ENCODE assay signal across 25 mouse cellular contexts in genomic region chr11:120002041-120002440, GRCm38 (mm10). TPM values are rescaled to one million over a fixed set of nuclear protein-coding genes. Genes with fewer than 3 reads are reported as not detected.
DNase-seq lines count a peak whose midpoint lies in the region; ATAC-seq and TF ChIP-seq lines count a peak whose summit lies in the region.
"Had no signal": no experiment of that assay in that cellular context is flagged by ENCODE, and none has a peak within 500 bp of the region (broad histone marks: within the 10 kb centered on the region; RNA-seq: fewer than 3 reads in every experiment).

No protein-coding gene starts in this region.

- no peak overlapping the region for H3K4me2 ChIP-seq in hindbrain, embryonic 13.5 days
- H3K4me2 ChIP-seq in hindbrain, embryonic 14.5 days (replicated peaks), result no peak overlapping the region
- no peak overlapping the region for H3K4me2 ChIP-seq in embryonic facial prominence, embryonic 14.5 days (ENCODE audit: low read depth, low read length)
- H3K4me2 ChIP-seq in midbrain, postnatal 0 days (ENCODE audit: low read depth, low read length, poor library complexity, severe bottlenecking), result no peak overlapping the region
- H3K4me2 ChIP-seq: forebrain, embryonic 13.5 days; heart, embryonic 13.5 days; hindbrain, embryonic 12.5 days had no signal

- 77% methylated on average over 5 of the region's 5 CpGs for WGBS in hindbrain, embryonic 13.5 days
- 80% methylated on average over 5 of the region's 5 CpGs for WGBS in hindbrain, embryonic 14.5 days
- 58% methylated on average over 5 of the region's 5 CpGs for WGBS in embryonic facial prominence, embryonic 14.5 days
- WGBS in olfactory bulb, adult 2 months, result 57% methylated on average over 5 of the region's 5 CpGs
- 66% methylated on average over 5 of the region's 5 CpGs for WGBS in midbrain, postnatal 0 days

- H3K27me3 ChIP-seq in hindbrain, embryonic 13.5 days, result no peaks in the 10 kb centered on the region
- no peaks in the 10 kb centered on the region for H3K27me3 ChIP-seq in hindbrain, embryonic 14.5 days (ENCODE audit: control insufficient read depth, insufficient read depth, low read length)
- H3K27me3 ChIP-seq in embryonic facial prominence, embryonic 14.5 days (replicated peaks; ENCODE audit: control insufficient read depth, insufficient read depth, low read length), result no peaks in the 10 kb centered on the region
- no peaks in the 10 kb centered on the region for H3K27me3 ChIP-seq in midbrain, postnatal 0 days (ENCODE audit: insufficient read depth, low read length)
- H3K27me3 ChIP-seq: forebrain, embryonic 13.5 days; heart, embryonic 13.5 days; hindbrain, embryonic 12.5 days; Patski had no signal

- no peaks in the 10 kb centered on the region for H3K9me3 ChIP-seq in hindbrain, embryonic 13.5 days
- no peaks in the 10 kb centered on the region for H3K9me3 ChIP-seq in hindbrain, embryonic 14.5 days (ENCODE audit: control insufficient read depth, low read length)
- no peaks in the 10 kb centered on the region for H3K9me3 ChIP-seq in embryonic facial prominence, embryonic 14.5 days (ENCODE audit: control insufficient read depth, low read length)
- no peaks in the 10 kb centered on the region for H3K9me3 ChIP-seq in midbrain, postnatal 0 days (ENCODE audit: low read length)
- H3K9me3 ChIP-seq: forebrain, embryonic 13.5 days; G1E; heart, embryonic 13.5 days; hindbrain, embryonic 12.5 days had no signal

- no peak overlapping the region for H3K4me3 ChIP-seq in hindbrain, embryonic 13.5 days
- no peak overlapping the region for H3K4me3 ChIP-seq in hindbrain, embryonic 14.5 days (replicated peaks; ENCODE audit: low read length)
- H3K4me3 ChIP-seq in embryonic facial prominence, embryonic 14.5 days (ENCODE audit: low read depth, low read length), result no peak overlapping the region
- no peak overlapping the region for H3K4me3 ChIP-seq in olfactory bulb, adult 2 months (ENCODE audit: insufficient read depth, low read depth, low read length)
- no peak overlapping the region for H3K4me3 ChIP-seq in midbrain, postnatal 0 days (ENCODE audit: low read depth, low read length)
- H3K4me3 ChIP-seq: forebrain, embryonic 13.5 days; gastrocnemius, adult 2 months; heart, embryonic 13.5 days; hindbrain, embryonic 12.5 days had no signal

- H3K27ac ChIP-seq in hindbrain, embryonic 13.5 days, result no peak overlapping the region
- H3K27ac ChIP-seq in hindbrain, embryonic 14.5 days, result no peak overlapping the region
- H3K27ac ChIP-seq in embryonic facial prominence, embryonic 14.5 days (replicated peaks; ENCODE audit: low read depth, low read length), result no peak overlapping the region; the same call in 1 of the 2 replicates
- 0 out of 2 replicates have a peak overlapping the region, but pooled peaks have one; percentile 8 for H3K27ac ChIP-seq in olfactory bulb, adult 2 months (ENCODE audit: insufficient read depth, low read depth, low read length)
- H3K27ac ChIP-seq in midbrain, postnatal 0 days (ENCODE audit: low read depth, low read length), result no peak overlapping the region
- H3K27ac ChIP-seq: forebrain, embryonic 13.5 days; gastrocnemius, adult 2 months; heart, embryonic 13.5 days; hindbrain, embryonic 12.5 days had no signal

- H3K36me3 ChIP-seq in hindbrain, embryonic 13.5 days, result peaks cover 34% of the 10 kb centered on the region
- H3K36me3 ChIP-seq in hindbrain, embryonic 14.5 days (replicated peaks; ENCODE audit: control insufficient read depth, insufficient read depth), result peaks cover 14% of the 10 kb centered on the region; the same call in 1 of the 2 replicates
- H3K36me3 ChIP-seq in embryonic facial prominence, embryonic 14.5 days (ENCODE audit: control insufficient read depth, insufficient read depth, low read length), result peaks cover 15% of the 10 kb centered on the region
- peaks cover 31% of the 10 kb centered on the region for H3K36me3 ChIP-seq in midbrain, postnatal 0 days (ENCODE audit: insufficient read depth, low read length)
- H3K36me3 ChIP-seq: G1E had no signal

- no peak for TF ChIP-seq CTCF in olfactory bulb, adult 2 months (IDR thresholded peaks at IDR 0.05; ENCODE audit: insufficient read depth, low read depth, low read length)
- TF ChIP-seq CTCF in midbrain, postnatal 0 days (IDR thresholded peaks at IDR 0.05), result no peak

- peaks cover 7% of the 10 kb centered on the region for H3K4me1 ChIP-seq in hindbrain, embryonic 13.5 days (replicated peaks)
- no peaks in the 10 kb centered on the region for H3K4me1 ChIP-seq in hindbrain, embryonic 14.5 days (replicated peaks; ENCODE audit: control insufficient read depth, insufficient read depth, low read length)
- H3K4me1 ChIP-seq in embryonic facial prominence, embryonic 14.5 days (ENCODE audit: control insufficient read depth, insufficient read depth, low read length), result no peaks in the 10 kb centered on the region
- peaks cover 37% of the 10 kb centered on the region for H3K4me1 ChIP-seq in olfactory bulb, adult 2 months (ENCODE audit: control insufficient read depth, insufficient read depth, low read length)
- H3K4me1 ChIP-seq in midbrain, postnatal 0 days (ENCODE audit: insufficient read depth, low read length), result no peaks in the 10 kb centered on the region

- no peak for TF ChIP-seq POLR2A in olfactory bulb, adult 2 months (IDR thresholded peaks at IDR 0.05; ENCODE audit: insufficient read depth, low read depth, low read length)

- H3K9ac ChIP-seq in hindbrain, embryonic 13.5 days, result 0 out of 2 replicates have a peak overlapping the region, but pooled peaks have one; percentile 3
- H3K9ac ChIP-seq in hindbrain, embryonic 14.5 days, result no peak overlapping the region
- H3K9ac ChIP-seq in embryonic facial prominence, embryonic 14.5 days (ENCODE audit: low read depth, low read length), result peak overlapping the region; percentile 25; the same call in 1 of the 2 replicates
- H3K9ac ChIP-seq in midbrain, postnatal 0 days (replicated peaks; ENCODE audit: low read length, poor library complexity, severe bottlenecking), result no peak overlapping the region
- H3K9ac ChIP-seq: forebrain, embryonic 13.5 days; forebrain, postnatal 0 days; heart, embryonic 13.5 days; hindbrain, embryonic 12.5 days had no signal

- no peak for ATAC-seq in hindbrain, embryonic 13.5 days (ENCODE audit: low FRiP score)
- ATAC-seq in hindbrain, embryonic 14.5 days (ENCODE audit: low FRiP score), result no peak
- ATAC-seq in embryonic facial prominence, embryonic 14.5 days (ENCODE audit: low read depth), result no peak
- no peak for ATAC-seq in midbrain, postnatal 0 days (ENCODE audit: low FRiP score)
- ATAC-seq: activated CD4-positive, CD25-positive, alpha-beta regulatory T cell, adult 4 months; CD4-positive, CD25-positive, alpha-beta regulatory T cell, adult 4 months; forebrain, embryonic 13.5 days; forebrain, postnatal 0 days; intestine, embryonic 16.5 days; Patski had no signal

- peak; percentile 17 for DNase-seq in cerebellum, adult 11 months
- no peak for DNase-seq in cerebellum, postnatal 36 days
- no peak for DNase-seq in hindbrain, embryonic 14.5 days (ENCODE audit: low spot score)
- peak; percentile 40 for DNase-seq in embryonic facial prominence, embryonic 14.5 days (ENCODE audit: low spot score)
- DNase-seq in frontal cortex, postnatal 10 days (ENCODE audit: low spot score in 2 of 2), result no peak
- no peak for DNase-seq in midbrain, postnatal 0 days (ENCODE audit: low spot score)
- DNase-seq: adrenal gland, adult 2 months; adrenal gland, postnatal 25 days; B cell, adult 2 months; embryo, embryonic 11 days; forebrain, postnatal 0 days; gastrocnemius, adult 2 months; gastrocnemius, postnatal 25 days; heart, postnatal 4 days; kidney, adult 2 months had no signal

RNA-seq across cellular contexts. Expression of gene Aatk, which starts 44.9 kb away (rescaled TPM):
- polyA plus RNA-seq in hindbrain, embryonic 13.5 days (2015; fragmentation: Nextera tagmentation; extraction: Ambion mirVana), result 24.1 and 24.3 TPM in 2 replicates
- 45.3 and 49.1 TPM in 2 replicates for polyA plus RNA-seq in hindbrain, embryonic 14.5 days (2014; fragmentation: Nextera tagmentation; extraction: Ambion mirVana)
- 8.7 and 10.8 TPM in 2 replicates for polyA plus RNA-seq in embryonic facial prominence, embryonic 14.5 days (2014; fragmentation: Nextera tagmentation; extraction: Ambion mirVana)
- polyA plus RNA-seq in olfactory bulb, adult 2 months (2012; ENCODE audit: insufficient read depth, insufficient read length, low replicate concordance, missing spikeins), result not detected in 2 replicates
- total RNA-seq in midbrain, postnatal 0 days (2014; rRNA removed), result 170 and 178 TPM in 2 replicates
- polyA plus RNA-seq in midbrain, postnatal 0 days (2015; fragmentation: Nextera tagmentation; extraction: Ambion mirVana), result 44.9 and 46.9 TPM in 2 replicates
- polyA plus RNA-seq: activated CD4-positive, CD25-positive, alpha-beta regulatory T cell, adult 4 months; CD4-positive, CD25-positive, alpha-beta regulatory T cell, adult 4 months; G1E had no signal

RNA-seq across cellular contexts. Expression of gene Baiap2, which starts 59.5 kb away (rescaled TPM):
- 10.0 and 12.3 TPM in 2 replicates for polyA plus RNA-seq in hindbrain, embryonic 13.5 days (2015; fragmentation: Nextera tagmentation; extraction: Ambion mirVana)
- 13.7 and 14.4 TPM in 2 replicates for polyA plus RNA-seq in hindbrain, embryonic 14.5 days (2014; fragmentation: Nextera tagmentation; extraction: Ambion mirVana)
- 22.1 and 26.5 TPM in 2 replicates for polyA plus RNA-seq in embryonic facial prominence, embryonic 14.5 days (2014; fragmentation: Nextera tagmentation; extraction: Ambion mirVana)
- polyA plus RNA-seq in olfactory bulb, adult 2 months (2012; ENCODE audit: insufficient read depth, insufficient read length, low replicate concordance, missing spikeins), result not detected in 2 replicates
- total RNA-seq in midbrain, postnatal 0 days (2014; rRNA removed), result 23.8 and 32.7 TPM in 2 replicates
- 18.0 TPM in 2 replicates for polyA plus RNA-seq in midbrain, postnatal 0 days (2015; fragmentation: Nextera tagmentation; extraction: Ambion mirVana)

Comparison
In these comparisons a context has a peak if more than half of its experiments do, and no peak if none do; other contexts are left out.
1. DNase-seq: peak in cerebellum, adult 11 months (single experiment) and embryonic facial prominence, embryonic 14.5 days (single experiment); none in cerebellum, postnatal 36 days (0 of 2), hindbrain, embryonic 14.5 days (single experiment), frontal cortex, postnatal 10 days (0 of 2) and midbrain, postnatal 0 days (single experiment).
2. H3K9ac ChIP-seq: peak in hindbrain, embryonic 13.5 days (single experiment) and embryonic facial prominence, embryonic 14.5 days (single experiment); none in hindbrain, embryonic 14.5 days (single experiment) and midbrain, postnatal 0 days (single experiment).